Mouse (Mus musculus) olfactory bulb, adult 2 months (tissue): ENCODE measurements at regions not wholly inside any gene's neighbourhood (a gene's known extent, or its start where the extent isn't known, plus 50 kb on each side); places are given as distances from the start of the nearest gene placed in this dataset.
A peak's percentile ranks its signal among the peaks of the same experiment; 100 is the strongest.

Source experiments
- H3K27ac ChIP-seq: fragments of 200-500 bp; 2 replicates; pipeline ENCODE4 v1.5.1; 2012; ENCODE audit warnings: low read depth, low read length; ENCODE audit not compliant: insufficient read depth
- H3K4me1 ChIP-seq: fragments of 200-500 bp; 2 replicates; pipeline ENCODE4 v1.6.1; 2012; ENCODE audit warnings: low read length; ENCODE audit not compliant: control insufficient read depth, insufficient read depth
- H3K4me3 ChIP-seq: fragments of 200-500 bp; 2 replicates; pipeline ENCODE4 v1.5.1; 2012; ENCODE audit warnings: mild to moderate bottlenecking, low read depth, low read length, moderate library complexity; ENCODE audit not compliant: insufficient read depth
- CTCF ChIP-seq: fragments of 200-500 bp; IDR thresholded peaks from 2 replicates; pipeline ENCODE4 v1.5.1; 2012; ENCODE audit warnings: low read depth, mild to moderate bottlenecking, low read length, moderate library complexity; ENCODE audit not compliant: insufficient read depth
- POLR2A ChIP-seq: fragments of 200-500 bp; IDR thresholded peaks from 2 replicates; pipeline ENCODE4 v1.6.1; 2012; ENCODE audit warnings: mild to moderate bottlenecking, low read depth, low read length, moderate library complexity; ENCODE audit not compliant: insufficient read depth
- WGBS: fragments of 180-500 bp; shearing (Covaris S2); methylation state at CpG from one replicate; pipeline ENCODE4 v1.1.7; 2018; 5-methylcytosine and 5-hydroxymethylcytosine counted together

GRCm38 (mm10) chr11:79805981-79806415 lies 156.2 kb downstream of the Utp6 start:
- Histone ChIP-seq H3K27ac (no peak overlapping the region), H3K4me3 (no peak overlapping the region), H3K4me1 (peaks cover 21% of the 10 kb centered on the region)
- 77% methylated on average over 10 of the region's 10 CpGs for WGBS
- TF ChIP-seq POLR2A: no peak
- no peak for TF ChIP-seq CTCF

GRCm38 (mm10) chr11:79803971-79804370 lies 158.2 kb downstream of the Utp6 start:
- TF ChIP-seq CTCF (no peak), POLR2A (no peak)
- H3K4me1 ChIP-seq: peaks cover 21% of the 10 kb centered on the region
- no peak overlapping the region for H3K27ac ChIP-seq
- H3K4me3 ChIP-seq: no peak overlapping the region
- WGBS: 89% methylated on average over 2 of the region's 2 CpGs

GRCm38 (mm10) chr11:79803006-79803405 lies 159.2 kb downstream of the Utp6 start:
- TF ChIP-seq CTCF (no peak), POLR2A (no peak)
- peak overlapping the region; percentile 5; the same call in 1 of the 2 replicates for H3K27ac ChIP-seq
- 56% methylated on average over 5 of the region's 5 CpGs for WGBS
- H3K4me3 ChIP-seq: no peak overlapping the region
- peaks cover 21% of the 10 kb centered on the region for H3K4me1 ChIP-seq

GRCm38 (mm10) chr11:79802566-79802965 lies 159.6 kb downstream of the Utp6 start:
- no peak for TF ChIP-seq CTCF
- TF ChIP-seq POLR2A: no peak
- no peak overlapping the region for H3K27ac ChIP-seq
- no peak overlapping the region for H3K4me3 ChIP-seq
- 78% methylated on average over 13 of the region's 13 CpGs for WGBS
- H3K4me1 ChIP-seq: peaks cover 21% of the 10 kb centered on the region

- H3K27ac ChIP-seq: no peak overlapping the region
- H3K4me1 ChIP-seq: peaks cover 10% of the 10 kb centered on the region
- no peak for TF ChIP-seq CTCF
- no peak for TF ChIP-seq POLR2A
- 77% methylated on average over 8 of the region's 8 CpGs for WGBS
- H3K4me3 ChIP-seq: no peak overlapping the region
These were observed 161.9 kb downstream of the Utp6 start for GRCm38 (mm10) chr11:79800256-79800655.

- H3K4me1 ChIP-seq: peaks cover 6% of the 10 kb centered on the region
- no peak overlapping the region for H3K27ac ChIP-seq
- WGBS: 82% methylated on average over 3 of the region's 3 CpGs
- H3K4me3 ChIP-seq: no peak overlapping the region
- no peak for TF ChIP-seq POLR2A
- no peak; the same call in 1 of the 2 replicates for TF ChIP-seq CTCF
These were observed 173.9 kb downstream of the Utp6 start for GRCm38 (mm10) chr11:79788251-79788741.

- Histone ChIP-seq H3K27ac (no peak overlapping the region), H3K4me1 (peaks cover 6% of the 10 kb centered on the region), H3K4me3 (no peak overlapping the region)
- WGBS: 86% methylated on average over 1 of the region's 1 CpGs
- TF ChIP-seq POLR2A (no peak), CTCF (no peak)
These were observed 174.4 kb downstream of the Utp6 start for GRCm38 (mm10) chr11:79787766-79788165.

- H3K4me3 ChIP-seq: no peak overlapping the region
- H3K4me1 ChIP-seq: no peaks in the 10 kb centered on the region; the same call in 1 of the 2 replicates
- TF ChIP-seq CTCF: no peak
- no peak for TF ChIP-seq POLR2A
- H3K27ac ChIP-seq: no peak overlapping the region
- 84% methylated on average over 3 of the region's 3 CpGs for WGBS
These were observed 178.1 kb downstream of the Utp6 start for GRCm38 (mm10) chr11:79784071-79784470.

- WGBS: 75% methylated on average over 5 of the region's 5 CpGs
- TF ChIP-seq POLR2A (no peak), CTCF (no peak)
These were observed 180.2 kb downstream of the Utp6 start for GRCm38 (mm10) chr11:79781966-79782365.

GRCm38 (mm10) chr11:79779756-79780155 lies 182.4 kb downstream of the Utp6 start:
- TF ChIP-seq CTCF (no peak), POLR2A (no peak)
- Histone ChIP-seq H3K27ac (no peak overlapping the region), H3K4me3 (no peak overlapping the region), H3K4me1 (no peaks in the 10 kb centered on the region)
- 85% methylated on average over 5 of the region's 5 CpGs for WGBS

More at GRCm38 (mm10) chr11:79781966-79782365, 180.2 kb downstream of the Utp6 start:
- Histone ChIP-seq H3K4me1 (no peaks in the 10 kb centered on the region), H3K4me3 (no peak overlapping the region), H3K27ac (no peak overlapping the region)

GRCm38 (mm10) chr11:79778522-79778921 lies 183.7 kb downstream of the Utp6 start:
- 87% methylated on average over 5 of the region's 5 CpGs for WGBS
- no peak overlapping the region for H3K27ac ChIP-seq
- TF ChIP-seq POLR2A (no peak), CTCF (no peak)

More at GRCm38 (mm10) chr11:79778522-79778921, 183.7 kb downstream of the Utp6 start:
- no peak overlapping the region for H3K4me3 ChIP-seq
- no peaks in the 10 kb centered on the region for H3K4me1 ChIP-seq
